Mouse (Mus musculus) liver, embryonic 16.5 days (tissue): Measurements from ENCODE around the gene Psmd12. TPM values are rescaled to one million over a fixed set of nuclear protein-coding genes. Genes with fewer than 3 reads are reported as not detected.

Experiments used
- ATAC-seq: fragments of 200-750 bp; cut with Nextera tagmentation; 2 replicates; pipeline ENCODE4 v1.8.0; 2017; ENCODE audit warnings: low read depth, mild to moderate bottlenecking, moderate number of reproducible peaks, moderate library complexity
- H3K27ac ChIP-seq: fragments of 300-500 bp; sonication (generic); 2 replicates; pipeline ENCODE4 v1.5.1; 2014; ENCODE audit warnings: mild to moderate bottlenecking, low read length
- H3K27me3 ChIP-seq: fragments of 300-500 bp; sonication (generic); 2 replicates; pipeline ENCODE4 v1.6.1; 2014; ENCODE audit warnings: low read depth, low read length, mixed read lengths; ENCODE audit not compliant: control insufficient read depth, insufficient read depth
- H3K36me3 ChIP-seq: fragments of 300-500 bp; sonication (generic); 2 replicates; pipeline ENCODE4 v1.6.1; 2014; ENCODE audit warnings: mild to moderate bottlenecking; ENCODE audit not compliant: control insufficient read depth, insufficient read depth
- H3K4me1 ChIP-seq: fragments of 300-500 bp; sonication (generic); 2 replicates; pipeline ENCODE4 v1.6.1; 2014; ENCODE audit warnings: low read depth, low read length, mixed read lengths; ENCODE audit not compliant: control insufficient read depth
- H3K4me2 ChIP-seq: fragments of 300-500 bp; sonication (generic); 2 replicates; pipeline ENCODE4 v1.6.1; 2014; ENCODE audit warnings: low read depth, low read length, mixed read lengths
- H3K4me3 ChIP-seq: fragments of 300-500 bp; sonication (generic); 2 replicates; pipeline ENCODE4 v1.5.1; 2014; ENCODE audit warnings: low read depth, mild to moderate bottlenecking, low read length
- H3K9ac ChIP-seq: fragments of 300-500 bp; sonication (generic); 2 replicates; pipeline ENCODE4 v1.6.1; 2014; ENCODE audit warnings: low read depth, low read length
- H3K9me3 ChIP-seq: fragments of 300-500 bp; sonication (generic); replicated peaks from 2 replicates; pipeline ENCODE4 v1.6.1; 2016; ENCODE audit warnings: low read length; ENCODE audit not compliant: control insufficient read depth
- WGBS: fragments of 180-500 bp; shearing (Covaris S2); extraction: QIAGEN DNeasy Blood & Tissue Kit; methylation state at CpG from one replicate; pipeline ENCODE4 v1.1.7; 2014; ENCODE audit not compliant: insufficient replicate concordance; 5-methylcytosine and 5-hydroxymethylcytosine counted together
- polyA plus RNA-seq: library from polyadenylated mRNA; unstranded; fragments of >200 nt; fragmentation: Nextera tagmentation; extraction: Ambion mirVana; gene quantifications from 2 replicates; pipeline ENCODE4 v1.2.1, GENCODE M21; 2015

Psmd12 gene
- 79.2 and 81.0 TPM in 2 replicates for polyA plus RNA-seq

DNA sequence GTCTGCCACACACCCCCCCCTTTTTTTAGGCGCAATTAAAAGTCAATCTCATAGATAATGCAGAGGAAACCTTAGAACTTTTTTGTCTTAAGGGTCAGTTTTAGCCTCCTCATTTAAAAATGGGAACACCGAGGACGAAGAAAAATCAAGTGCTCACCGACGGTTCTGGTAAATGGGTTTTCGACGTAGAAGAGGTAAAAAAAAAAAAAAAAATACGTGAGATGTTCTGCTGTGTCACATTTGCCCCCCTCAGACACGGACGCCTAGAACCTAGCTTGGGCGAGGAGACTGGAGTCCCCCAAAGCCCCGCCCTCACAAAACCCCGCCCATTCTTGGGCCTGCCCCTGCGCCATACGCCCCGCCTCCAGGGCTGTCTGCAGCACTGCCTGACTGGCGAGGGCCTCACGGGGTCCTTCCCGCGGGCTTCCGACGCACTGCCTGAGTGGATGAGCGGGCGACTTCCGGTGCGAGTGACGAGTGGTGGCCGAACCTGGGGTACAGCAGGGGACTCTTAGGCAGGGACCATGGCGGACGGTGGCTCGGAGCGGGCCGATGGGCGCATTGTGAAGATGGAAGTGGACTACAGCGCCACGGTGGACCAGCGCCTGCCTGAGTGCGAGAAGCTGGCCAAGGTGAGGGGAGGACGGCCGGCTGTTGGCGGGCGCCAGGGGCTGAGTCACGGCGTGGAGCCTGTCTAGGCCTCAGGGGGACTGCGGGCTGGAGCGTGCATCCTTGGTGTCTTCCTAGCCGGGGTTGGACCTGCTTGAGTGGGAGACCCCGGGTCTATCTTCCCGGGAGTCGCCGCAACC lies at the start of gene Psmd12:
Psmd12 (plus strand) TSS at position 432 of the 809 bp plus-strand sequence.
- Histone ChIP-seq H3K27me3 (no peaks in the 10 kb centered on the region), H3K4me2 (peak within 1 kb of the TSS; percentile 75), H3K4me3 (peak within 1 kb of the TSS; percentile 98), H3K9me3 (no peaks in the 10 kb centered on the region), H3K9ac (peak within 1 kb of the TSS; percentile 97), H3K4me1 (peaks cover 11% of the 10 kb centered on the region), H3K36me3 (no peaks in the 10 kb centered on the region), H3K27ac (peak within 1 kb of the TSS; percentile 86)
- ATAC-seq = peak; percentile 98
- WGBS = under 1% methylated on average over 51 of the region's 51 CpGs

DNA sequence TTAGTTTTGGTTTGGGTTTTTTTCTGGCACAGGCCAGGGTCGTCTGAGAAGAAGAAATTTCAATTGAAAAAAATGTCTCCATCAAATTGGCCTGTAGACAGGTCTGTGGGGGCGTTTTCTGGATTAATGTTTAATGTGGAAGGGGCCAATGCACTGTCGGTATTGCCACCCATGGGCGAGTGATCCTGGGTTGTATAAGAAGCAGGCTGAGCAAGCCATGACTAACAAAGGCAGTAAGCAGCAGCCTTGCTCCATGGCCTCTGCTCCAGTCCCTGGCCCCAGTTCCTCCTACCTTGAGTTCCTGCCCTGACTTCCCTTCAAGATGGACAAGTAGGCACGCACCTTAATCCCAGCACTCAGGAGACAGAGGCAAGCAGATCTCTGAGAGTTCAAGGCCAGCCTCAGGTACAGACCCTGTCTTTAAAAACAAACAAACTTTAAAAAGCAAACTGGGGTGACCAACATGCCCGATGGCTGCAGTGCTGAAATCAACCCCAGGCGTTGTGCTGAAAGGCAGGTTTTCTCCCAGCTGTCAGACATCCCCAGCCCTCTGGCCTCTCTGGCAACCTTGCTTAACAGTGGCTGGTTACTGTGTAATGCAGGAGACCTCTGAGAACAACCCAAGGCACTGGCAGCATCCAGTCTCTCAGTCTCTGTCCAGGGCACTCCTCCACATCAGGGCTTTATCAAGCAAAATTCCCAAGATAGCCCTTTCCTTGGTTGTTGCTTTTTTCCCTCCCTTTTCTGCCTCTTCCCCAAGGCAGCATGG lies 47.9 kb upstream of the Psmd12 start:
- Histone ChIP-seq H3K4me1 (peaks cover 13% of the 10 kb centered on the region), H3K27me3 (no peaks in the 10 kb centered on the region), H3K9me3 (no peaks in the 10 kb centered on the region), H3K4me3 (no peak overlapping the region), H3K4me2 (no peak overlapping the region), H3K36me3 (no peaks in the 10 kb centered on the region), H3K27ac (0 out of 2 replicates have a peak overlapping the region, but pooled peaks have one; percentile 14), H3K9ac (no peak overlapping the region)
- 65% methylated on average over 7 of the region's 7 CpGs for WGBS
- 0 out of 2 replicates have a peak, but pooled peaks have one; percentile 35 for ATAC-seq

DNA sequence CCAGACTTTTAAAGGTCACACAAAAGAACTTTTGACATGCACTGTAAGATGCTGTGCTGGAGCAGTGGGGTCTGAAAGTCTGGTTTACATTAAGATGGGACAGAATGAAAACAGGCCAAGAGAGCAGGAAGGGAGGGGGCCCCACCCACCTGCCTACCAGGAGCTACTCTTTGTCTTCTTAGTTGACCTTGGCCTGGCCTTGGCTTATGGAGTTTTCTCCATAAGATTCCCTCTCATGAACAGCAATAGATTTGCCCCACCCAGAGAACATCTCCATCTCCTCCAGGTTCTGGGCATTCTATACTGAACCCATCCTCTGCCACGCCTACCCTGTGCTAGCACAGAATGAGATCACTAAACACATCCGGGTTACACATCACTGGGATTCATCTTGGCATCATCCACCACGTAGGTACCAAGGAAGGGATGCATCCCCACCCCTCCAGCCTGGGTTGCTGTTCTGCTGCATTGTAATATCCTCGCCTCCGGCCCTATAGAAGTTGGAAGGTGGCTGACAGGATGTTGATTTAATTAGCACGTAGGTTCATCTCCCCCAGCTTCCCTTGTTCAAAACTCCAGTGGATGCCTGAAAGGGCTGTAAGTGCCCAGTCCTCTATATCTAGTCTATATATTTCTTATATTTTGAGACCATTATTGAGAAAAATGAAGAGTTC lies 43.4 kb upstream of the Psmd12 start:
- Histone ChIP-seq H3K27ac (no peak overlapping the region), H3K4me1 (peaks cover 16% of the 10 kb centered on the region), H3K4me2 (no peak overlapping the region), H3K9ac (no peak overlapping the region), H3K36me3 (no peaks in the 10 kb centered on the region), H3K27me3 (no peaks in the 10 kb centered on the region), H3K4me3 (no peak overlapping the region), H3K9me3 (no peaks in the 10 kb centered on the region)
- no peak for ATAC-seq
- WGBS = 78% methylated on average over 6 of the region's 6 CpGs

DNA sequence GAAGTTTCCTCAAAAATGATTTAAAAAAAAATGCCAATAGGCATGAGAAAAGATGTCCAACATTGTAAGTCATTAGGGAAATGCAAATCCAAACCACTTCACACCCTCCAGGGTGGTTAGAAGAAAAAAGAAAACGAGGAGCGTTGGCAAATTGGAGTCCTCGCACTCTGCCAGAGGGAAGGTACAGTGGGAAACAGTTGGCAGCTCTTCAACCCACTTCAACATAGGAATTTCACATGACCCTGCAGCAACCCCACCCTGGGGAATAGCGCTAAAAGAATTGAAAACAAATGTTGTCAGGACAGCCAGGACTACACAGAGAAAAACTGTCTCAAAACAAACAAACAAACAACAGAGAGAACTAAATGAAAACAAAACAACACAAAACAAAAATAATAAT lies 41.6 kb upstream of the Psmd12 start:
- 88% methylated on average over 4 of the region's 4 CpGs for WGBS
- Histone ChIP-seq H3K9me3 (no peaks in the 10 kb centered on the region), H3K27ac (no peak overlapping the region), H3K4me3 (no peak overlapping the region), H3K9ac (no peak overlapping the region), H3K4me1 (peaks cover 3% of the 10 kb centered on the region), H3K4me2 (no peak overlapping the region), H3K27me3 (no peaks in the 10 kb centered on the region), H3K36me3 (no peaks in the 10 kb centered on the region)
- no peak for ATAC-seq

GRCm38 (mm10) chr11:107438140-107438539 lies 41.1 kb upstream of the Psmd12 start:
- no peak overlapping the region for H3K4me2 ChIP-seq
- no peak overlapping the region for H3K4me3 ChIP-seq
- no peak overlapping the region for H3K27ac ChIP-seq
- H3K9me3 ChIP-seq = no peaks in the 10 kb centered on the region
- H3K27me3 ChIP-seq = no peaks in the 10 kb centered on the region
- H3K9ac ChIP-seq = no peak overlapping the region
- ATAC-seq = no peak
- H3K36me3 ChIP-seq = no peaks in the 10 kb centered on the region
- peaks cover 3% of the 10 kb centered on the region for H3K4me1 ChIP-seq
- 76% methylated on average over 3 of the region's 3 CpGs for WGBS

- H3K36me3 ChIP-seq = no peaks in the 10 kb centered on the region
- H3K4me1 ChIP-seq = peaks cover 7% of the 10 kb centered on the region
- no peaks in the 10 kb centered on the region for H3K27me3 ChIP-seq
- H3K27ac ChIP-seq = 0 out of 2 replicates have a peak overlapping the region, but pooled peaks have one; percentile 2
- no peaks in the 10 kb centered on the region for H3K9me3 ChIP-seq
- 47% methylated on average over 3 of the region's 3 CpGs for WGBS
- no peak overlapping the region for H3K9ac ChIP-seq
- no peak overlapping the region for H3K4me3 ChIP-seq
- no peak for ATAC-seq
- no peak overlapping the region for H3K4me2 ChIP-seq
Observed at GRCm38 (mm10) chr11:107441050-107441449, 38.2 kb upstream of the Psmd12 start.

- Histone ChIP-seq H3K4me1 (peaks cover 26% of the 10 kb centered on the region), H3K4me2 (no peak overlapping the region), H3K27me3 (no peaks in the 10 kb centered on the region), H3K9me3 (no peaks in the 10 kb centered on the region), H3K9ac (no peak overlapping the region), H3K36me3 (no peaks in the 10 kb centered on the region), H3K27ac (peak overlapping the region; percentile 16; the same call in 1 of the 2 replicates), H3K4me3 (no peak overlapping the region)
- WGBS = 70% methylated on average over 12 of the region's 12 CpGs
- ATAC-seq = no peak
Observed at GRCm38 (mm10) chr11:107443121-107444095, 35.9 kb upstream of the Psmd12 start.

GRCm38 (mm10) chr11:107445683-107446082 lies 33.6 kb upstream of the Psmd12 start:
- no peak for ATAC-seq
- H3K27ac ChIP-seq = no peak overlapping the region
- WGBS = 79% methylated on average over 3 of the region's 3 CpGs
- H3K36me3 ChIP-seq = no peaks in the 10 kb centered on the region
- peaks cover 45% of the 10 kb centered on the region for H3K4me1 ChIP-seq
- no peak overlapping the region for H3K4me2 ChIP-seq
- no peaks in the 10 kb centered on the region for H3K9me3 ChIP-seq
- H3K9ac ChIP-seq = no peak overlapping the region
- no peaks in the 10 kb centered on the region for H3K27me3 ChIP-seq
- no peak overlapping the region for H3K4me3 ChIP-seq
